Mouse (Mus musculus): ENCODE data around the gene Brd2. TPM values are rescaled to one million over a fixed set of nuclear protein-coding genes. Genes with fewer than 3 reads are reported as not detected.

Gene Brd2
- polyA plus RNA-seq, 1 experiment from 2014 or later, result 126 TPM

DNA sequence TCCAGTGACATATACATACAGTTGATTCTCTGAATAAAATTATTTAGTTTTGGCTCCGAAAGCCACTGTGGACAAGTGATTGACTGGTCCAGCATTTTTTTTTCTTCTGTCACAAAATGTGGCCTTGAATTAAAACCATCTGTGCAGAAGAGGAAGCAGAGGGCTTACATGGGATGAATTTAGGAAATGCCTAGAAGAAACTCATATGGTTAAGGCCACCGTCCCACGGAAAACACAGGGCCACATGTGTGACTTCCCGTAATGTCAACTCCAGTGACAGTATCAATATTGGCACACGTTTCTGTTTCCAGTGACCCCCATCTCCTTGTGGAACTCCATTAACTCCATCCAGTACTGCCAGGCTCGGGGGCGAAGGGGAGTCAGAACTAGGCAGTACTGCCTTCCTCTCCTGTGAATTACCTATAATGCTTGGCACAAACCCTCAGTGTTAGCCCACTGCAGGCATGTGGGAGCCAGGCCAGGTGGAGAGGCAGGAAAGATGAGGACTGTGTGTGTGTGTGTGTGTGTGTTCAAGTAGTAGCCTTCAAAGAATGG, 20.1 kb upstream of the Brd2 start:
- Histone ChIP-seq H3K36me3 (no peaks in the 10 kb centered on the region), H3K27ac (replicated peaks) (no peak overlapping the region), H3K4me3 (no peak overlapping the region), H3K9me3 (replicated peaks) (no peaks in the 10 kb centered on the region), H3K4me1 (peaks cover 25% of the 10 kb centered on the region), H3K27me3 (ENCODE audit: low read depth, poor library complexity, severe bottlenecking) (peaks cover 43% of the 10 kb centered on the region)
- no peak for DNase-seq (ENCODE audit: low spot score)
- WGBS, result 83% methylated on average over 7 of the region's 7 CpGs

DNA sequence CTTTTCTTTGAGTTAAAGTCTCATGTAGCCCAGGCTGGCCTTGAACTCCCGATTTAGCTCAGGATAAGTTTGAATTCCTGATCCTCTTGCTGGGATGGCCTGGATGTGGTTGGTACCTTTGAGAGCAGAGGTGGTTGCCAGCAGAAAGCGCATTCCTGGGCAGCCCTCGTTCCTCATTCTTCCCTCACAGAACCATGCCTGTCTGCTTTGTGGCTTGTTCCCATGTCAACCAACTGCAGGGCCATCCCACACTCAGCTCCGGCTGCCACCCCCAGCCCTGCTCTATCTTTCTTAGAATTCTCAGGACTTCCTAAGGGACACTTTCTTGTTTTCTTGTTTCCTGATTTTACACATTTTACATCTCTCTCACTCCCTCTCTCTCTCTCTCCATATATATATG, 19.0 kb upstream of the Brd2 start:
- H3K4me3 ChIP-seq, result no peak overlapping the region
- H3K27ac ChIP-seq (replicated peaks), result no peak overlapping the region
- DNase-seq (ENCODE audit: low spot score), result no peak
- no peaks in the 10 kb centered on the region for H3K9me3 ChIP-seq (replicated peaks)
- H3K4me1 ChIP-seq, result peaks cover 25% of the 10 kb centered on the region
- H3K27me3 ChIP-seq (ENCODE audit: low read depth, poor library complexity, severe bottlenecking), result peaks cover 54% of the 10 kb centered on the region
- no peaks in the 10 kb centered on the region for H3K36me3 ChIP-seq
- 55% methylated on average over 4 of the region's 4 CpGs for WGBS

DNA sequence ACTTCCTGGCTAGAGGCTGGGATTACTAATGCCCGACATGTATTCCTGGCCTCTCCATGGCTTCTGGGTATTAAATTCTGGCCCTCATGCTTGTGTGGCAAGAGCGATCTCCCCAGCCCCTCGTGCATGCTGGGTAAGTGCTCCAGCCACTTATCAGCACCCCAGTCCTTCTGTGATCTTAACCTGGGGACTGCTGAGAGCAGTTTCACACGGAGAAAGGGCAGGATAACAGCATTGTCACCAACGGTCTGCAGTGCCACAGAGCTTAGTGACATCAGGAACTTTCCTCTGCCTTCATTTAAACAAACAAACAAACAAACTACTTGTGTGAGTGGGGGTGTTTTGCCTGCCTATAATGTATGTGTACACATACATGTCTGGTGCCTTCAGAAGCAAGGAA, 17.8 kb upstream of the Brd2 start:
- Histone ChIP-seq H3K27me3 (ENCODE audit: low read depth, poor library complexity, severe bottlenecking) (peaks cover 60% of the 10 kb centered on the region), H3K36me3 (no peaks in the 10 kb centered on the region), H3K4me3 (peak overlapping the region; percentile 52; the same call in 1 of the 2 replicates), H3K9me3 (replicated peaks) (no peaks in the 10 kb centered on the region), H3K27ac (replicated peaks) (no peak overlapping the region), H3K4me1 (peaks cover 31% of the 10 kb centered on the region)
- no peak for DNase-seq (ENCODE audit: low spot score)
- 21% methylated on average over 5 of the region's 5 CpGs for WGBS

DNA sequence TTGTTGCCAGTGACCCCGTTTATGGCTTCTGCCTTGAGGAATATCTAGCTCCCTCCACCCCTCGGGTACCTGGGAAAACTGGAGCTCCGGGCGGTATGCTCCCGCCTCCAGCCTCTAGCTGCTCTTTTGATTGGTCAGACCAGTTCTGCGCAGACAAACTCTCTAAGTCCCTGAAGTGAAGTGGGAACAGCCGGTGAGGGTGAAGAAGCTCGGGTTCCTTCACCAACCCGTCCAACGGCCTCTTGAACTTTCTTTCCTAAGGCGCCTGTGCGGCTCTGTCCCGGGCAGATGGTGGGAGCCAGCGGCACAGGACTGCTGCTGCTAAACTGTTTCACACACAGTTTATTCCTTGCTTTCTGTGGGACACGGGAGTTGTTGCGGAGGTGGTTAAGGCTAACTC, 17.0 kb upstream of the Brd2 start:
- 1% methylated on average over 16 of the region's 16 CpGs for WGBS

DNA sequence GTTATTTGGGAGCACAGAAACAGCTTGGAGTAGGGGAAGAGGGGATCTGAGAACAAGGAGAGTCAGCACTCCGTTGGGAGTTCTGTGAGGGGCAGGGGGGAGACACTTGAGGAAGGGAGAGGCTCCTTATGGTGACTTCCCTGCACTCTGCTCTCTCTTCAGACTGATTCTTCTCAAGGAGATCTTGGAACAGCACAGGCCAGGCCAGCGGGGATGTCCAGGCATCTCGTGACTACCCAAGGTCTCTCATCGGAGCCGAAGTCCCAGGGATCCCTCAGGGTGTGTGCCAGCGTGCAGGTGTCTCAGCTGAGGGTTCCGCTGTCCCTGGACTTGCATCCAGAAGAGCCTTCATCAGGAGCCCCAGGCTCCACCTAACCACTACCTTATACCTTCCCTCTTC, 16.2 kb upstream of the Brd2 start:
- H3K4me3 ChIP-seq, result peak overlapping the region; percentile 52
- 77% methylated on average over 7 of the region's 7 CpGs for WGBS
- H3K27ac ChIP-seq (replicated peaks), result no peak overlapping the region; the same call in 1 of the 2 replicates
- peaks cover 31% of the 10 kb centered on the region for H3K4me1 ChIP-seq
- no peaks in the 10 kb centered on the region for H3K9me3 ChIP-seq (replicated peaks)
- no peaks in the 10 kb centered on the region for H3K36me3 ChIP-seq
- H3K27me3 ChIP-seq (ENCODE audit: low read depth, poor library complexity, severe bottlenecking), result peaks cover 60% of the 10 kb centered on the region
- DNase-seq (ENCODE audit: low spot score), result no peak

More for the DNA sequence above, 17.0 kb upstream of the Brd2 start:
- no peaks in the 10 kb centered on the region for H3K9me3 ChIP-seq (replicated peaks)
- H3K4me1 ChIP-seq, result peaks cover 31% of the 10 kb centered on the region
- no peaks in the 10 kb centered on the region for H3K36me3 ChIP-seq
- peak overlapping the region; percentile 52 for H3K4me3 ChIP-seq
- H3K27ac ChIP-seq (replicated peaks), result no peak overlapping the region
- peaks cover 60% of the 10 kb centered on the region for H3K27me3 ChIP-seq (ENCODE audit: low read depth, poor library complexity, severe bottlenecking)
- peak; percentile 55 for DNase-seq (ENCODE audit: low spot score)

DNA sequence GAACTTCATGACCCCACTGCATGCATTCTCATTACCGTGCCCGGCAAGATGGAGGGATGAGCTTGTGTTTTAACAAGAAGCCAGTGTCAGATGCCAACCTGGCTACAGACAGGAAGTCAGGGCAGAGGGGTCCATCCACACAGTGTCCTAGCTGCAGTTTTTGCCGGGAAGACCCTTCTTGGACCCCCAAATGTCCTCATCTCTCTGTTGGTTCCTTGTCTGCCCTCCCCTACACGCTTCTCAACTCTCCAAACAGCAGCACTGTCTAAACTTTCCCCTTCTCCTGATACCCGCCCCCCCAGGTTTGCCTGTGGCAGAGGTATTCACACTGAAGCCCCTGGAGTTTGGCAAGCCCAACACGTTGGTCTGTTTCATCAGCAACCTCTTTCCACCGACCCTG, 15.2 kb upstream of the Brd2 start:
- Histone ChIP-seq H3K27me3 (ENCODE audit: low read depth, poor library complexity, severe bottlenecking) (peaks cover 60% of the 10 kb centered on the region), H3K4me1 (peaks cover 23% of the 10 kb centered on the region), H3K4me3 (no peak overlapping the region), H3K36me3 (no peaks in the 10 kb centered on the region), H3K27ac (replicated peaks) (no peak overlapping the region), H3K9me3 (replicated peaks) (no peaks in the 10 kb centered on the region)
- WGBS, result 74% methylated on average over 7 of the region's 7 CpGs
- no peak for DNase-seq (ENCODE audit: low spot score)

DNA sequence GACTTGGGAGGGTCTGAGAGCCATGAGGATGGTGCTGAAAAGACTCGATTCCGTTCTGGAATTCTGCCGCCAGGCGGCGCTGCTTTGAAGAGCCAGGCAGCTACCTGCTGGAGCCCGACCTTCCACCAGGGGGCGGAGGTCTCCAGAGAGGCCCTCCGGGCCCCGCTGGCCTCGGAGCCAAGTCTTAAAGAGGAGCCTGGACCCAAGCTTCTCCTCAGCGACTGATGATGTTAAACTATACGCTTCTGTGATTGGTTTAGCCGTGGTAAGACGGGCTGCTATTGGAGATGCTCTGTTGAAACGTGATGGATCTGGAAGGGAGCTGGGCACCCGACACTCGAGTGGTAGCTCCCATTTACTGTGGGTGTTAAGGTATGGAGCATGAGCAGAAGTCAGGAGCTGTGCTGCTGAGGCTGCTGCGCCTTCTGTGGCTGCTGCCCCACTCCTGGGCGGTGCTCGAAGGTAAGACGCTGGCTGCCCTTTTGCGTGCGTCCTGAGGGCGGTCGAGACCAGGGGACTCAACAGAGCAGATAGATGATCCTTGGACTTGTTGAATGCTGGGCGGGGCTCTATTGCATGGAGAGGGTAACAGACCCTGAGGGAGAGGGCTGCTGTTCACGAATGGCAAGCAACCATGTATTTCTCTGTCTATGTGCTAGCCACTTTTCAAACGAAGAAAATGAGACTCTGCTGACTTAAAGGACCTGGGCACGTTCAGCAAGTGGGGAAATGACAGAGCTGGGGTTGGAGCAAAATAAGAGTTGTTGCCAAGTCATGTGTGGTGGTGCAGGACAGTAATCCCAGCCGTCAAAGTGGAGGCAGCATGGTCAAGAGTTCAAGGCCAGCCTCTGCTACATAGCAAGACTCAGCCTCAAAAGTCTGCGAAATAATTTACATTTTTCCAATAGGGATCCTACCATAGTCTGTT, 13.1 kb upstream of the Brd2 start:
- H3K4me1 ChIP-seq, result peaks cover 28% of the 10 kb centered on the region
- peak overlapping the region; percentile 52 for H3K4me3 ChIP-seq
- 8% methylated on average over 31 of the region's 31 CpGs for WGBS
- DNase-seq (ENCODE audit: low spot score), result peak; percentile 97
- H3K36me3 ChIP-seq, result no peaks in the 10 kb centered on the region
- peaks cover 48% of the 10 kb centered on the region for H3K27me3 ChIP-seq (ENCODE audit: low read depth, poor library complexity, severe bottlenecking)
- no peaks in the 10 kb centered on the region for H3K9me3 ChIP-seq (replicated peaks)
- peak overlapping the region; percentile 59 for H3K27ac ChIP-seq (replicated peaks)

DNA sequence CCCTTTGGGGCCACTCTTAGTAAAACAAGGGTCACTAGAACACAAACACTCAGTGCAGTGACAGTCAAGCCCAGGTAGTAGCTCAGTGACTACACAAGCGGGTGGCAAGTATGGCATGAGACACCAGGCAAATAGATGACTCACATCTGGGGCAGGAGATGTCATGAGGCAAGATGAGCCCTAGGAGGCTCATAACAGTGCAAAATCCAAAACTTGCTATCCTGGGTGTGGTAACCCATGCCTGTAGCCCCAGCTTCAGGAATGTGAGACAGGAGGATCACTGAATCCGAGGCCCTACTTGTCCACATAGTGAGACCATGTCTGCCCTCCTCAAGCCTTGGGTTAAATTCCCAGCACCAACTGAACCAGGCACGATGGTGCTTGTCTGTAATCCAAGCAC, 12.0 kb upstream of the Brd2 start:
- Histone ChIP-seq H3K27me3 (ENCODE audit: low read depth, poor library complexity, severe bottlenecking) (peaks cover 39% of the 10 kb centered on the region), H3K36me3 (no peaks in the 10 kb centered on the region), H3K4me1 (peaks cover 20% of the 10 kb centered on the region), H3K4me3 (no peak overlapping the region), H3K27ac (replicated peaks) (no peak overlapping the region), H3K9me3 (replicated peaks) (no peaks in the 10 kb centered on the region)
- 84% methylated on average over 3 of the region's 3 CpGs for WGBS
- DNase-seq (ENCODE audit: low spot score), result no peak

DNA sequence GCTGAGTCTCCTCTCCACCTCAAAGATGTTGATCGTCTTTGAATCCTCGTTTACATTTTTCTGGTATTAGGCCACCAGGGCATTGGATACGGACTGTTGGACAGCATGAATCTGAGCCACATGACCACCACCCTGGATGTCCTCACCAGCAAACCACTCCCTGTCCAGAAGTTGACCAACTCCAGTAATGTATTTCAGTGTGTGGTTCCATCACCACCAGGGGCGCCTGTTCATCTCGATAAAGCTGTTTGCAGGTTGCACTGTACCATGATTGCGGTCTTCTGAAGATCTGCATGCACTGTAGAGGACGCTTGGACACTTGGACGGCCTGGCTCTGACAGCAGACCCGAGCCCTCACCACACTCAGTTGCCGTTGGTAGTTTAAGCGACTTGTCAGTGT, 10.9 kb upstream of the Brd2 start:
- Histone ChIP-seq H3K36me3 (no peaks in the 10 kb centered on the region), H3K27me3 (ENCODE audit: low read depth, poor library complexity, severe bottlenecking) (peaks cover 39% of the 10 kb centered on the region), H3K27ac (replicated peaks) (no peak overlapping the region), H3K4me1 (peaks cover 25% of the 10 kb centered on the region), H3K9me3 (replicated peaks) (no peaks in the 10 kb centered on the region), H3K4me3 (no peak overlapping the region)
- no peak for DNase-seq (ENCODE audit: low spot score)
- 85% methylated on average over 11 of the region's 11 CpGs for WGBS

DNA sequence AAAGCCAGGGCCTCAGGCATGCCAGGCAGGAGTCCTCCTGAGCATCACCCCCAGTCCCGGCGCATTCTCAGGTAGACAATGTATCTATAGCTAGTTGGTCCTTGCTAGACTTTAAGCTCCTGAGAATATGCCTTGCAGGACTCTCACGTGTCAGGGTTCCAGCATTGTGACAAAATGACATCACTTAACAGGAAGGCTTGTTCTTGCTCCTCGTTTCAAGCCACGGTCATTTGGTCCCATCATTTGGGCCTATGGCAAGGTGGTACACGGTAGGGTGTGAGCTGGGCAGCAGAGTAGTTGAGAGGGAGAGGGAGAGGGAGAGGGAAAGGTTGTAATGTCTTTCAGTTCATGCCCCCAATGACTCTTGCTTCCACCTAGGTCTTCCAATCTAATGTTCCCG, 9.5 kb upstream of the Brd2 start:
- WGBS, result 72% methylated on average over 7 of the region's 7 CpGs
- Histone ChIP-seq H3K27ac (replicated peaks) (no peak overlapping the region), H3K4me3 (no peak overlapping the region), H3K9me3 (replicated peaks) (no peaks in the 10 kb centered on the region), H3K36me3 (no peaks in the 10 kb centered on the region), H3K4me1 (peaks cover 37% of the 10 kb centered on the region), H3K27me3 (ENCODE audit: low read depth, poor library complexity, severe bottlenecking) (peaks cover 37% of the 10 kb centered on the region)
- DNase-seq (ENCODE audit: low spot score), result no peak

DNA sequence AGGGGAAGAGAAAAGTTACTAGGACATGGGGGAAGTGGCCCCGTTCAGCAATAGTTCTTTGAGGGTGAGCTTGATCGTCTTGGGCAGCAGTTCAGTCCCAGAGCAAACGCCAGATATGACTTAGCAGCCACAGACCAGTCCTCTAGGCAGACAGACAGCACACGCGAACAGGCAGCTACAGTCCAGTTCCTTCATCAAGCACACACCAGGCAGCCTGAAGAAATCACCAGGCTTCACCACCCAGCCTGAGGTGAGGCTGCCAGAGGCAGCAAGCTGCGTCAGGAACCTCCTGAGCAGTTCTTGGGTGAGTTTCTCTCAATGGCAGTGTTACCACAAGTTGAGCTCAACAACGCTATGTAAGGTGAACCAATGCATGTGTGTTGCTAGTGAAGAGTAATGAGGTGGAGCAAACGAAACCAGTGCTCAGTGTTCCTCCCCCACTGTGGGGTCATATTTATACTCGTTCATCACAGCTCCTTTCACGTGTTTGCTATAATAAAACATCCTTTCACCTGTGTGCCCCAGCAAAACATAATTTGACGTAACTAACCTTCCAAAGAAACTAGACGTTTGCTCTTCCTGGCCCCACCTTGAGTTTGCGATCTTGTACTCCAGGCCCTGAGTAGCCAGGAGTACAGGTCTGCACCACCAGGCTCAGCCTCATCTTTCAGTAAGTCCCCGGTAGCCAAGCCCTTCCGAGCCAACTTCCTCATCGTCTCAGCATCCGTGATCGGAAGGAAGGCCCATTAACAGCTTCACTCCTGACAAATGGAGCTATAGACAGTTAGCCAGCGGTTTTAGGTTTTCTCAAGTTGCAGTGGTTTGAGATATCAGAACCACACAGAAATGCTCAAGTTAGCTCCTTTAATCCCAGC, 7.9 kb upstream of the Brd2 start:
- H3K27ac ChIP-seq (replicated peaks), result no peak overlapping the region
- H3K9me3 ChIP-seq (replicated peaks), result no peaks in the 10 kb centered on the region
- 83% methylated on average over 19 of the region's 19 CpGs for WGBS
- peaks cover 26% of the 10 kb centered on the region for H3K27me3 ChIP-seq (ENCODE audit: low read depth, poor library complexity, severe bottlenecking)
- H3K4me3 ChIP-seq, result no peak overlapping the region
- H3K36me3 ChIP-seq, result peaks cover 8% of the 10 kb centered on the region; the same call in 1 of the 2 replicates
- DNase-seq (ENCODE audit: low spot score), result no peak
- H3K4me1 ChIP-seq, result peaks cover 32% of the 10 kb centered on the region

DNA sequence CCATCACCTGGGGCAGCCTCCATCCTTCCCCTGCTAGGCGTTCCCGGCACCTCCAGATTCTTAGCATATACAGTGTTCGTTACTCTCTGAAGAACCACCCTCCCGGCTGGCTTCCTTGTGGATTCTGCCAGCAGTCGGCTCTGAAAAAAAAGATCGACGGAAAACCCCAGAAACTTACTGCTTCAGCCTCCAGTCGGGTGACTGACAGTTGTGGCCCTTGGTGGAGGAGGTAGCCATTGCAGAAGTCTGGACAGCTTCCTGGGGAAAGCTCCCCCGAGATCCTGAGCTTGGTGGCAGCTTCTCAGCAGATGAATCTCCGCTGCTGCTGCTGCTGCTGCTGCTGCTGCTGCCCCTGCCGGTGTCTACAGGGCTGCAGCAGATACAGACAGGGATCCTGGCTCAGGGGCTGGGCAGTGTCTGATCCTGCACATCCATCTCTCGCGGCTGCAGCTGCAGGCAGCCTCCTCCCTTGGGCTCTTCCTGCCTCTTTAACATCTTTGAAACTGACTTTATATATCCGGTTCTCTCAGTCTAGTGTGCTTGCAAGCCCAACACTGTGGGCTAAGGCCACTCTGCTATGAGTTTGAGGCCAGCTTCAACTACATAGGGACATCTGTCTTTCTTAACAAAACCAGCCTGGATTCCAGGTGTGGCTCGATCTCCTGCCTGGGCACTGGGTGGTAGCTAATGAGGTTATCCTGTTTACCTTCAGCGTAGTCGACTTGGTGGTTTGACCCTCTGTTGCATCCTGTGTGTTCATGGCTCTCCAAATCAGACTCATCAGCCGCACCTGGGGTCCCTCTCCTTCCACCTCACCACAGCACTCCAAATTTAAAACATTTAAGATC, 6.7 kb upstream of the Brd2 start:
- H3K27me3 ChIP-seq (ENCODE audit: low read depth, poor library complexity, severe bottlenecking), result peaks cover 26% of the 10 kb centered on the region
- DNase-seq (ENCODE audit: low spot score), result no peak
- peak overlapping the region; percentile 34 for H3K4me3 ChIP-seq
- H3K36me3 ChIP-seq, result peaks cover 8% of the 10 kb centered on the region; the same call in 1 of the 2 replicates
- H3K4me1 ChIP-seq, result peaks cover 37% of the 10 kb centered on the region
- WGBS, result 24% methylated on average over 18 of the region's 18 CpGs
- peak overlapping the region; percentile 52; the same call in 1 of the 2 replicates for H3K27ac ChIP-seq (replicated peaks)
- no peaks in the 10 kb centered on the region for H3K9me3 ChIP-seq (replicated peaks)

Measured in midbrain, embryonic 10.5 days (tissue).